Comparison of ENCODE assay signal across 10 mouse cellular contexts in the genomic region with DNA sequence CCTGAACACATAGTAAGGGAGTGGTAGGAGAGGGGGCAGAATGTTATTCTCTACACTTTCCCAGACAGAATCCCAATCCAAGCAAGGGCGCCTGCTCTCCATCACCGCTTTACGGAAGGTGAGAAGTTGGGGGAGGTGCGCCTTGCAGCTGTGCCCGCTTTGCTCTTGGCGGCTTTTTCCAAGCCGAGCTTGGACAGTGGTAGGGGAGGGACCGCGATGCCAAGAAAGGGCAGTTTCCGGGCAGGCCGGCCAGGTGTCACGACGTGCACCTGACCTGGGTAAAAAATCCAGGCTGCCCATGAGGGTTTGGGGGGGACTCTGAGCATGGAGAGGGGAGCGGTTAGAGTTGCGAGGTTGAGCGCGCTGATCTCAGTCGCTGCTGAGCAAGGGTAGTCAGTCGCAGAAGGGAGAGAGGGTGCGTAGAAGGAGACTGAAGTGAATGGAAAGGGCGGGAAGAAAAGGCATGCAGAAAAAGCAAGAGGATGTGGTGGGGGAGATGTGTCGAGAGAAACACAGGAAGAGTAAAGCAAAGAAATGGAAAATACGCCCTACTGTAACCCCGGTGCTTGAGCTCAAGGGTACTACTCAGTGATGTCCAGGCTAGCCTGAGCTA. TPM values are rescaled to one million over a fixed set of nuclear protein-coding genes. Genes with fewer than 3 reads are reported as not detected.
DNase-seq lines count a peak whose midpoint lies in the region; ATAC-seq and TF ChIP-seq lines count a peak whose summit lies in the region.
"Had no signal": no experiment of that assay in that cellular context is flagged by ENCODE, and none has a peak within 500 bp of the region (broad histone marks: within the 10 kb centered on the region; RNA-seq: fewer than 3 reads in every experiment).

No protein-coding gene starts in this region.

- H3K4me1 ChIP-seq in hindbrain, embryonic 14.5 days (replicated peaks; ENCODE audit: control insufficient read depth, insufficient read depth, low read length): peaks cover 26% of the 10 kb centered on the region
- peaks cover 5% of the 10 kb centered on the region; the same call in 1 of the 2 replicates for H3K4me1 ChIP-seq in limb, embryonic 14.5 days (ENCODE audit: control insufficient read depth, insufficient read depth, low read length)

- no peaks in the 10 kb centered on the region for H3K9me3 ChIP-seq in hindbrain, embryonic 14.5 days (ENCODE audit: control insufficient read depth, low read length)
- H3K9me3 ChIP-seq in limb, embryonic 14.5 days (ENCODE audit: control insufficient read depth, low read length): no peaks in the 10 kb centered on the region

- peak; percentile 42 for DNase-seq in cerebellum, adult 11 months
- DNase-seq in cerebellum, adult 11-12 months: no peak
- DNase-seq in cerebellum, adult 9-10 months: peak; percentile 61
- no peak for DNase-seq in hindbrain, embryonic 14.5 days (ENCODE audit: low spot score)
- DNase-seq in limb, embryonic 14.5 days (ENCODE audit: low spot score): no peak
- DNase-seq in adrenal gland, adult (ENCODE audit: inconsistent age in 2 of 2, low spot score in 1 of 2): no peak
- DNase-seq in thymus, postnatal 0 days (ENCODE audit: low spot score): no peak
- DNase-seq in adrenal gland, postnatal 14 days: no peak

- WGBS in hindbrain, embryonic 14.5 days: 1% methylated on average over 24 of the region's 24 CpGs
- under 1% methylated on average over 24 of the region's 24 CpGs for WGBS in limb, embryonic 14.5 days

- TF ChIP-seq POLR2A in limb, embryonic 14.5 days (IDR thresholded peaks at IDR 0.05; ENCODE audit: borderline replicate concordance, extremely low read depth, insufficient read depth, insufficient read length): no peak

- H3K27ac ChIP-seq in hindbrain, embryonic 14.5 days: peak overlapping the region; percentile 87
- no peak overlapping the region for H3K27ac ChIP-seq in limb, embryonic 14.5 days (replicated peaks; ENCODE audit: low read depth, low read length)

- no peaks in the 10 kb centered on the region for H3K36me3 ChIP-seq in hindbrain, embryonic 14.5 days (replicated peaks; ENCODE audit: control insufficient read depth, insufficient read depth)
- H3K36me3 ChIP-seq in limb, embryonic 14.5 days (ENCODE audit: control insufficient read depth, insufficient read depth, low read length): no peaks in the 10 kb centered on the region

- ATAC-seq in hindbrain, embryonic 14.5 days (ENCODE audit: low FRiP score): no peak
- no peak for ATAC-seq in limb, embryonic 14.5 days (ENCODE audit: low FRiP score, low read depth)
- ATAC-seq: Patski had no signal

- peaks cover 56% of the 10 kb centered on the region for H3K27me3 ChIP-seq in hindbrain, embryonic 14.5 days (ENCODE audit: control insufficient read depth, insufficient read depth, low read length)
- peaks cover 84% of the 10 kb centered on the region for H3K27me3 ChIP-seq in limb, embryonic 14.5 days (ENCODE audit: control insufficient read depth, insufficient read depth, low read length)

- H3K4me3 ChIP-seq in hindbrain, embryonic 14.5 days (replicated peaks; ENCODE audit: low read length): peak overlapping the region; percentile 61
- H3K4me3 ChIP-seq in limb, embryonic 14.5 days (replicated peaks; ENCODE audit: low read length): 0 out of 2 replicates have a peak overlapping the region, but pooled peaks have one; percentile 14

- peak overlapping the region; percentile 90 for H3K9ac ChIP-seq in hindbrain, embryonic 14.5 days
- no peak overlapping the region for H3K9ac ChIP-seq in limb, embryonic 14.5 days (ENCODE audit: low read depth, low read length, severe bottlenecking)

- peak overlapping the region; percentile 61 for H3K4me2 ChIP-seq in hindbrain, embryonic 14.5 days (replicated peaks)
- H3K4me2 ChIP-seq in limb, embryonic 14.5 days (replicated peaks; ENCODE audit: low read depth, low read length, severe bottlenecking): no peak overlapping the region

RNA-seq across cellular contexts. Expression of gene Lhx1, which starts 3.9 kb away (rescaled TPM):
- polyA plus RNA-seq in hindbrain, embryonic 14.5 days (2014; fragmentation: Nextera tagmentation; extraction: Ambion mirVana): 43.2 and 46.4 TPM in 2 replicates
- 0.08 and 0.10 TPM in 2 replicates for polyA plus RNA-seq in limb, embryonic 14.5 days (2012; rRNA removed)
- not detected in 2 replicates for polyA plus RNA-seq in limb, embryonic 14.5 days (2014; fragmentation: Nextera tagmentation; extraction: Ambion mirVana)
- polyA plus RNA-seq in thymus, postnatal 0 days (2015; fragmentation: Nextera tagmentation; extraction: Ambion mirVana): 0.10 TPM in 1 of 2 replicates, not detected in the other
- 0.38 TPM in 1 of 2 replicates, not detected in the other for total RNA-seq in adrenal gland, postnatal 14 days (2021)
- total RNA-seq: granulocyte monocyte progenitor cell, adult 5-6 weeks had no signal

RNA-seq across cellular contexts. Expression of gene Aatf, which starts 15.9 kb away (rescaled TPM):
- 44.5 and 45.3 TPM in 2 replicates for polyA plus RNA-seq in hindbrain, embryonic 14.5 days (2014; fragmentation: Nextera tagmentation; extraction: Ambion mirVana)
- polyA plus RNA-seq in limb, embryonic 14.5 days (2012; rRNA removed): 8.7 and 12.3 TPM in 2 replicates
- polyA plus RNA-seq in limb, embryonic 14.5 days (2014; fragmentation: Nextera tagmentation; extraction: Ambion mirVana): 44.3 and 44.8 TPM in 2 replicates
- polyA plus RNA-seq in thymus, postnatal 0 days (2015; fragmentation: Nextera tagmentation; extraction: Ambion mirVana): 51.8 and 54.5 TPM in 2 replicates
- 20.6 and 25.6 TPM in 2 replicates for total RNA-seq in adrenal gland, postnatal 14 days (2021)

Comparison
In these comparisons a context has a peak if more than half of its experiments do, and no peak if none do; other contexts are left out.
1. DNase-seq: peak in cerebellum, adult 11 months (single experiment) and cerebellum, adult 9-10 months (single experiment); none in cerebellum, adult 11-12 months (single experiment), hindbrain, embryonic 14.5 days (single experiment), limb, embryonic 14.5 days (single experiment), adrenal gland, adult (0 of 2), thymus, postnatal 0 days (single experiment) and adrenal gland, postnatal 14 days (single experiment).
2. RNA of gene Lhx1, which starts 3.9 kb away (polyA plus RNA-seq): 43.2 to 46.4 TPM in hindbrain, embryonic 14.5 days; 0.08 to 0.10 TPM in limb, embryonic 14.5 days and 0.10 TPM in thymus, postnatal 0 days; every median in the first group is over 10 times any median in the second.